Mouse (Mus musculus) liver, embryonic 14.5 days (tissue): ENCODE results near the gene Gys2. TPM values are rescaled to one million over a fixed set of nuclear protein-coding genes. Genes with fewer than 3 reads are reported as not detected.

Source experiments
- ATAC-seq: fragments of 200-750 bp; cut with Nextera tagmentation; 2 replicates; pipeline ENCODE4 v1.8.0; 2017; ENCODE audit warnings: moderate number of reproducible peaks, mild to moderate bottlenecking, moderate library complexity; ENCODE audit not compliant: insufficient read depth
- DNase-seq, 3 experiments: peaks; one replicate each; pipeline ENCODE4 v3.0.0-alpha.2; 2012 to 2013; ENCODE audit warnings: low read depth in 3 of 3, low spot score in 3 of 3
- H3K27ac ChIP-seq: fragments of 300-500 bp; sonication (generic); 2 replicates; pipeline ENCODE4 v1.5.1; 2014; ENCODE audit warnings: moderate library complexity, mild to moderate bottlenecking, control low read depth, inconsistent platforms
- H3K27me3 ChIP-seq: fragments of 300-500 bp; sonication (generic); 2 replicates; pipeline ENCODE4 v1.6.1; 2014; ENCODE audit warnings: mild to moderate bottlenecking, low read length, moderate library complexity; ENCODE audit not compliant: control insufficient read depth, insufficient read depth
- H3K36me3 ChIP-seq: fragments of 300-500 bp; sonication (generic); replicated peaks from 2 replicates; pipeline ENCODE4 v1.6.1; 2014; ENCODE audit warnings: low read depth; ENCODE audit not compliant: control insufficient read depth, insufficient read depth
- H3K4me1 ChIP-seq, 2 experiments: fragments of 200-500 bp in 1 of 2; fragments of 300-500 bp in 1 of 2; sonication (generic) in 1 of 2; replicated peaks; 2 replicates each; pipeline ENCODE4 v1.6.1; 2012 to 2014; ENCODE audit warnings: antibody characterized with exemption in 1 of 2, inconsistent platforms in 1 of 2, low read length in 1 of 2; ENCODE audit not compliant: control insufficient read depth in 2 of 2, insufficient read depth in 2 of 2
- H3K4me2 ChIP-seq: fragments of 300-500 bp; sonication (generic); 2 replicates; pipeline ENCODE4 v1.6.1; 2014; ENCODE audit warnings: low read depth, mild to moderate bottlenecking, control low read depth, moderate library complexity
- H3K4me3 ChIP-seq, 2 experiments: fragments of 200-500 bp in 1 of 2; fragments of 300-500 bp in 1 of 2; sonication (generic) in 1 of 2; 2 replicates each; pipeline ENCODE4 v1.5.1; 2012 to 2014; ENCODE audit warnings: low read depth in 2 of 2, low read length in 2 of 2, mild to moderate bottlenecking in 2 of 2, control low read depth in 1 of 2, inconsistent platforms in 1 of 2, moderate library complexity in 1 of 2; ENCODE audit not compliant: insufficient read depth in 1 of 2
- H3K9ac ChIP-seq: fragments of 300-500 bp; sonication (generic); replicated peaks from 2 replicates; pipeline ENCODE4 v1.6.1; 2014; ENCODE audit warnings: mild to moderate bottlenecking, control low read depth, moderate library complexity
- H3K9me3 ChIP-seq: fragments of 300-500 bp; sonication (generic); 2 replicates; pipeline ENCODE4 v1.6.1; 2016; ENCODE audit warnings: low read length, mixed read lengths; ENCODE audit not compliant: control insufficient read depth
- CTCF ChIP-seq: IDR thresholded peaks from 2 replicates; pipeline ENCODE4 v1.5.1; 2016; ENCODE audit warnings: antibody characterized with exemption, low read depth, control low read depth
- EP300 ChIP-seq: IDR thresholded peaks from 2 replicates; pipeline ENCODE4 v1.6.1; 2016; ENCODE audit warnings: antibody characterized with exemption, low read depth
- WGBS: fragments of 180-500 bp; shearing (Covaris S2); extraction: QIAGEN DNeasy Blood & Tissue Kit; methylation state at CpG from one replicate; pipeline ENCODE4 v1.1.7; 2014; ENCODE audit not compliant: insufficient replicate concordance; 5-methylcytosine and 5-hydroxymethylcytosine counted together
- polyA plus RNA-seq, 2 experiments: library from polyadenylated mRNA; depleted of rRNA in 1 of 2; stranded (reverse) in 1 of 2; unstranded in 1 of 2; fragments of >200 nt; fragmentation: Nextera tagmentation in 1 of 2; extraction: Ambion mirVana in 1 of 2; gene quantifications; 2 replicates each; pipeline versions ENCODE4 v1.2.1 to v1.2.3; 2012 to 2014

The Gys2 gene
- polyA plus RNA-seq, 2 experiments = 20.9 to 38.8 TPM

- ATAC-seq (no peak), DNase-seq (no peak)
- Histone ChIP-seq H3K4me1 (no peaks in the 10 kb centered on the region), H3K4me3 (no peak overlapping the region), H3K9ac (no peak overlapping the region), H3K4me2 (no peak overlapping the region), H3K27ac (no peak overlapping the region), H3K9me3 (no peaks in the 10 kb centered on the region), H3K27me3 (peaks cover 28% of the 10 kb centered on the region), H3K36me3 (no peaks in the 10 kb centered on the region)
- WGBS = 13% methylated on average over 1 of the region's 1 CpGs
- TF ChIP-seq EP300 = no peak
Observed at GRCm38 (mm10) chr6:142411140-142411539, 61.8 kb downstream of the Gys2 start.

DNA sequence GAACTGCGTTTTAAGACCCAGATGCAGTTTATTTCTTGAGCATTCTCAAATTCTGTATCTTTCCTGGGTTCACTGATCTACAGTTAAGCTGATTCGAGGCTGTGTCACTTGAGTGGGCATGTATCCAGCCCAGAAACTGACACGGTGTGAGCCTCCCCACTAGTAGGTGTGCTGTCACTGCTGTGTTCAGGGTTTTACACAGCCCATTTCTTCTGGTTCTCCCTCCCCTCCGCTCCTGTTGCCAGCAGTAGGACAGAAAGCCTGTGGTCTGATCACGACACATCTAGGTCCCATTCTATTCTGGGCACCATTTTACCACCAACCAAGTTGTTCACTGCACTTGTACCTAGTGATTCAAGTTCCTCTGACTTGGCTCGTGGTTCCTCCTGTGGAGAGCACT is 77.2 kb downstream of the Gys2 start:
- ATAC-seq (no peak), DNase-seq (no peak)
- Histone ChIP-seq H3K27me3 (no peaks in the 10 kb centered on the region), H3K27ac (no peak overlapping the region), H3K4me1 (no peaks in the 10 kb centered on the region), H3K4me3 (no peak overlapping the region), H3K9ac (no peak overlapping the region), H3K9me3 (no peaks in the 10 kb centered on the region), H3K4me2 (no peak overlapping the region), H3K36me3 (peaks cover 27% of the 10 kb centered on the region)
- WGBS = 72% methylated on average over 6 of the region's 6 CpGs
- TF ChIP-seq EP300 = no peak
- TF ChIP-seq CTCF = no peak

DNA sequence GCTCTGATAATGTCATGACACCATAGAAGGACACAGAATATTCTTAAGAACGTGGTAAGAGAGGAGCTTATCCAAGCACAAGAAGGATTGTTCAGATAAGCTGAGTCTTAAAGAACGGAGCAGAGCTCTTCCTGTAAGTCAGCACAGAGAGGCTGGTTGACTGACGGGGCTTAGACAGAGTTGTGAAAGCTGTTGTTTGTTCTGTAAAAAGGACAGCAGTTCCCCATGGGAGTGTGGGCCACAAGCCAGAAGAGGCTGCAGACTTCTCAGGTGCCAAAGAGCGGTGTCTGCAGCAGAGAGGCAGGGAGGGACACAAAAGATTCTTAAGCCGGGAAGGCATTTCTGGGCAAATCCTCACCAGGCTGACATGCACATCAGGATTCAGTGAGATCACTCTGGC is 78.2 kb downstream of the Gys2 start:
- TF ChIP-seq CTCF (no peak), EP300 (no peak)
- no peak overlapping the region for H3K9ac ChIP-seq
- H3K27ac ChIP-seq = no peak overlapping the region
- 57% methylated on average over 5 of the region's 5 CpGs for WGBS
- no peak overlapping the region for H3K4me3 ChIP-seq
- no peak for DNase-seq
- no peaks in the 10 kb centered on the region for H3K27me3 ChIP-seq
- H3K4me2 ChIP-seq = no peak overlapping the region
- no peaks in the 10 kb centered on the region for H3K4me1 ChIP-seq
- H3K36me3 ChIP-seq = peaks cover 20% of the 10 kb centered on the region
- ATAC-seq = no peak
- H3K9me3 ChIP-seq = no peaks in the 10 kb centered on the region

DNA sequence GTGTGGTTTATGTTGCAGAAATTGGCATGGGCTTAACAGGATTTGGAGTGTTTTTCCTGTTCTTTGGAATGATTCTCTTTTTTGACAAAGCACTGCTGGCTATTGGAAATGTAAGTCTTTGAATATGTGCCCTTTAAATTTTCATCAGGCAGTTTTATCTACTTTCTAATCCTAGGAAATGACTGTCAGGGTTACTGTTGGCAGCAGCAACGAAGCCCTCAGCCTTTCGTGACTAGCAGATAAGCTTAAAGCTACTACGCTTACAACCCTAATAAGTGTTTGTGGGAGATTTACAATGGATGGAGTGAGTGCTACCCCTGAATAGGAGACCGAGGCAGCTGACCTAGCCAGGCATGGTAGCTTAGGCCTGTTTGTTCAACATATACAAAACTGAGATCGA is 80.6 kb downstream of the Gys2 start:
- WGBS = 38% methylated on average over 5 of the region's 5 CpGs
- Histone ChIP-seq H3K36me3 (peaks cover 20% of the 10 kb centered on the region), H3K4me1 (peaks cover 0 to 12% of the 10 kb centered on the region in 2 experiments; a peak in 3 of 4 replicates)

DNA sequence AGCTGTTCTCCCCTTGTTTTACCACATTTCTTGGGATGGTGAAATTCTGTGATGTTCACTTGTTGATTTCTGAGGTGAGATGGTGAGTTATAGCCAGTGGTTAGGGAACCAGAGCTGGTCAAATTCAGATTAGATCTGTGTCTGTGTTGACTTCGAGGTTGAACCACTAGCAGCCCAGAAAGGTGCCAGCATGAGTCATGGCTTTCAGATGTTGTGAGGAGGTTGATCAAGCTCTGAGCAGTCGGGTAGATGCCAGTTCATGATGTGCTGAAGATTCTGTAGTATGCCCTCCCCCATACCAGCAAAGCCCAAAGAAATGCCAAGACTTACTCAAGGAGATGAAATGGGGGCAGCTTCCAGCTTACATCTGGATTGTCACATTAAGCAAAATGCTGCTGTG is 83.8 kb downstream of the Gys2 start:
- no peak overlapping the region for H3K9ac ChIP-seq
- no peak for TF ChIP-seq CTCF
- no peak for TF ChIP-seq EP300
- no peak for ATAC-seq
- H3K4me1 ChIP-seq = peaks cover 4 to 17% of the 10 kb centered on the region in 2 experiments
- H3K27me3 ChIP-seq = no peaks in the 10 kb centered on the region
- H3K9me3 ChIP-seq = no peaks in the 10 kb centered on the region
- H3K4me3 ChIP-seq = no peak overlapping the region
- no peak overlapping the region for H3K27ac ChIP-seq
- no peak for DNase-seq
- peaks cover 2% of the 10 kb centered on the region for H3K36me3 ChIP-seq
- no peak overlapping the region; the same call in 1 of the 2 replicates for H3K4me2 ChIP-seq
- 30% methylated on average over 2 of the region's 2 CpGs for WGBS

More for the DNA sequence above, 80.6 kb downstream of the Gys2 start:
- no peak for TF ChIP-seq EP300
- TF ChIP-seq CTCF = no peak
- H3K27ac ChIP-seq = no peak overlapping the region
- H3K9me3 ChIP-seq = no peaks in the 10 kb centered on the region
- H3K4me2 ChIP-seq = no peak overlapping the region
- H3K9ac ChIP-seq = no peak overlapping the region
- H3K4me3 ChIP-seq = no peak overlapping the region
- no peak for DNase-seq
- H3K27me3 ChIP-seq = no peaks in the 10 kb centered on the region
- no peak for ATAC-seq
